Mouse (Mus musculus): Measurements from ENCODE around the gene Trpc6. TPM values are rescaled to one million over a fixed set of nuclear protein-coding genes. Genes with fewer than 3 reads are reported as not detected.

The Trpc6 gene
- polyA plus RNA-seq, 1 experiment from 2014 or later: 1.4 TPM

- Histone ChIP-seq H3K4me1 (no peaks in the 10 kb centered on the region), H3K9ac (no peak overlapping the region), H3K4me3 (no peak overlapping the region), H3K9me3 (no peaks in the 10 kb centered on the region), H3K4me2 (replicated peaks) (no peak overlapping the region), H3K27ac (no peak overlapping the region), H3K36me3 (no peaks in the 10 kb centered on the region), H3K27me3 (no peaks in the 10 kb centered on the region)
- ATAC-seq (ENCODE audit: insufficient number of reproducible peaks, insufficient read depth, low FRiP score, low TSS enrichment): no peak
- 63% methylated on average over 1 of the region's 1 CpGs for WGBS
Measured at GRCm38 (mm10) chr9:8676607-8677006, 132.7 kb downstream of the Trpc6 start.

GRCm38 (mm10) chr9:8693177-8693576 lies 149.2 kb downstream of the Trpc6 start:
- ATAC-seq (ENCODE audit: insufficient number of reproducible peaks, insufficient read depth, low FRiP score, low TSS enrichment): no peak
- no peaks in the 10 kb centered on the region for H3K36me3 ChIP-seq
- 81% methylated on average over 2 of the region's 2 CpGs for WGBS
- H3K27me3 ChIP-seq: no peaks in the 10 kb centered on the region
- H3K9ac ChIP-seq: no peak overlapping the region
- H3K27ac ChIP-seq: no peak overlapping the region
- H3K9me3 ChIP-seq: no peaks in the 10 kb centered on the region
- H3K4me2 ChIP-seq (replicated peaks): no peak overlapping the region
- no peak overlapping the region for H3K4me3 ChIP-seq
- no peaks in the 10 kb centered on the region for H3K4me1 ChIP-seq

GRCm38 (mm10) chr9:8700669-8701068 lies 156.7 kb downstream of the Trpc6 start:
- peak; percentile 56; the same call in 1 of the 2 replicates for ATAC-seq (ENCODE audit: insufficient number of reproducible peaks, insufficient read depth, low FRiP score, low TSS enrichment)
- H3K9me3 ChIP-seq: no peaks in the 10 kb centered on the region
- no peak overlapping the region for H3K4me3 ChIP-seq
- 31% methylated on average over 5 of the region's 5 CpGs for WGBS
- H3K4me1 ChIP-seq: no peaks in the 10 kb centered on the region
- H3K36me3 ChIP-seq: no peaks in the 10 kb centered on the region
- no peak overlapping the region for H3K9ac ChIP-seq
- no peak overlapping the region for H3K27ac ChIP-seq
- H3K4me2 ChIP-seq (replicated peaks): no peak overlapping the region
- no peaks in the 10 kb centered on the region for H3K27me3 ChIP-seq

- no peak overlapping the region for H3K9ac ChIP-seq
- H3K36me3 ChIP-seq: no peaks in the 10 kb centered on the region
Measured at GRCm38 (mm10) chr9:8703516-8703915, 159.6 kb downstream of the Trpc6 start.

GRCm38 (mm10) chr9:8703956-8704355 lies 160.0 kb downstream of the Trpc6 start:
- no peaks in the 10 kb centered on the region for H3K4me1 ChIP-seq
- no peaks in the 10 kb centered on the region for H3K9me3 ChIP-seq
- H3K9ac ChIP-seq: no peak overlapping the region
- no peak for ATAC-seq (ENCODE audit: insufficient number of reproducible peaks, insufficient read depth, low FRiP score, low TSS enrichment)
- no peaks in the 10 kb centered on the region for H3K27me3 ChIP-seq
- no peaks in the 10 kb centered on the region for H3K36me3 ChIP-seq
- H3K27ac ChIP-seq: no peak overlapping the region
- WGBS: 46% methylated on average over 5 of the region's 5 CpGs
- H3K4me2 ChIP-seq (replicated peaks): no peak overlapping the region
- no peak overlapping the region for H3K4me3 ChIP-seq

More at GRCm38 (mm10) chr9:8703516-8703915, 159.6 kb downstream of the Trpc6 start:
- H3K27me3 ChIP-seq: no peaks in the 10 kb centered on the region
- no peak overlapping the region for H3K27ac ChIP-seq
- no peaks in the 10 kb centered on the region for H3K9me3 ChIP-seq
- H3K4me2 ChIP-seq (replicated peaks): no peak overlapping the region
- ATAC-seq (ENCODE audit: insufficient number of reproducible peaks, insufficient read depth, low FRiP score, low TSS enrichment): no peak
- H3K4me1 ChIP-seq: no peaks in the 10 kb centered on the region
- no peak overlapping the region for H3K4me3 ChIP-seq
- 59% methylated on average over 1 of the region's 1 CpGs for WGBS

- no peaks in the 10 kb centered on the region for H3K36me3 ChIP-seq
- WGBS: 64% methylated on average over 3 of the region's 3 CpGs
- H3K27me3 ChIP-seq: no peaks in the 10 kb centered on the region
- H3K4me2 ChIP-seq (replicated peaks): no peak overlapping the region
- no peaks in the 10 kb centered on the region for H3K4me1 ChIP-seq
- H3K4me3 ChIP-seq: no peak overlapping the region
- H3K27ac ChIP-seq: no peak overlapping the region
- ATAC-seq (ENCODE audit: insufficient number of reproducible peaks, insufficient read depth, low FRiP score, low TSS enrichment): no peak
- H3K9me3 ChIP-seq: no peaks in the 10 kb centered on the region
- no peak overlapping the region for H3K9ac ChIP-seq
Measured at GRCm38 (mm10) chr9:8710052-8710739, 166.3 kb downstream of the Trpc6 start.

- ATAC-seq (ENCODE audit: insufficient number of reproducible peaks, insufficient read depth, low FRiP score, low TSS enrichment): no peak
Measured at GRCm38 (mm10) chr9:8719017-8719416, 175.1 kb downstream of the Trpc6 start.

GRCm38 (mm10) chr9:8729056-8729455 lies 185.1 kb downstream of the Trpc6 start:
- H3K27ac ChIP-seq: no peak overlapping the region
- H3K27me3 ChIP-seq: no peaks in the 10 kb centered on the region
- H3K4me2 ChIP-seq (replicated peaks): no peak overlapping the region
- no peaks in the 10 kb centered on the region for H3K9me3 ChIP-seq
- no peak for ATAC-seq (ENCODE audit: insufficient number of reproducible peaks, insufficient read depth, low FRiP score, low TSS enrichment)
- H3K4me1 ChIP-seq: no peaks in the 10 kb centered on the region
- 81% methylated on average over 3 of the region's 3 CpGs for WGBS
- H3K36me3 ChIP-seq: no peaks in the 10 kb centered on the region
- no peak overlapping the region for H3K4me3 ChIP-seq
- H3K9ac ChIP-seq: no peak overlapping the region

More at GRCm38 (mm10) chr9:8719017-8719416, 175.1 kb downstream of the Trpc6 start:
- Histone ChIP-seq H3K27me3 (no peaks in the 10 kb centered on the region), H3K4me3 (no peak overlapping the region), H3K9me3 (no peaks in the 10 kb centered on the region), H3K4me2 (replicated peaks) (no peak overlapping the region), H3K4me1 (no peaks in the 10 kb centered on the region), H3K27ac (no peak overlapping the region), H3K9ac (no peak overlapping the region), H3K36me3 (no peaks in the 10 kb centered on the region)
- WGBS: 48% methylated on average over 1 of the region's 1 CpGs

All from embryonic facial prominence, embryonic 12.5 days (tissue).